Mouse (Mus musculus) MEL (cell line): ENCODE measurements at regions not wholly inside any gene's neighbourhood (a gene's known extent, or its start where the extent isn't known, plus 50 kb on each side); places are given as distances from the start of the nearest gene placed in this dataset.

Experiments
- CHD2 ChIP-seq: IDR thresholded peaks from 2 replicates; pipeline ENCODE4 v1.6.1; 2011; ENCODE audit warnings: low read length, improper control_type of control experiment
- CTCF ChIP-seq, 3 experiments: IDR thresholded peaks in 2 of 3; conservative IDR thresholded peaks in 1 of 3; 2 replicates each; pipeline ENCODE4 v1.5.1; 2011 to 2012; ENCODE audit warnings: low read length in 3 of 3, low read depth in 2 of 3, mild to moderate bottlenecking in 2 of 3, improper control_type of control experiment in 1 of 3, inconsistent platforms in 1 of 3, mixed read lengths in 1 of 3, moderate library complexity in 1 of 3; ENCODE audit not compliant: control insufficient read depth in 1 of 3, insufficient read depth in 1 of 3, poor library complexity in 1 of 3, severe bottlenecking in 1 of 3
- GATA1 ChIP-seq: IDR thresholded peaks from 2 replicates; pipeline ENCODE4 v1.6.1; 2011; ENCODE audit warnings: low read depth, low read length, improper control_type of control experiment
- HCFC1 ChIP-seq: IDR thresholded peaks from 2 replicates; pipeline ENCODE4 v1.6.1; 2012; ENCODE audit warnings: low read depth, mild to moderate bottlenecking, inconsistent platforms, low read length, improper control_type of control experiment, moderate library complexity
- JUND ChIP-seq: IDR thresholded peaks from 2 replicates; pipeline ENCODE4 v1.6.1; 2011; ENCODE audit warnings: low read depth, mild to moderate bottlenecking, improper control_type of control experiment, low read length
- KAT2A ChIP-seq: conservative IDR thresholded peaks from 2 replicates; pipeline ENCODE4 v1.6.1; 2012; ENCODE audit warnings: low read depth, low read length, improper control_type of control experiment, inconsistent platforms
- MXI1 ChIP-seq: IDR thresholded peaks from 2 replicates; pipeline ENCODE4 v1.6.1; 2011; ENCODE audit warnings: mild to moderate bottlenecking, low read depth, low read length, improper control_type of control experiment
- MYC ChIP-seq: IDR thresholded peaks from 2 replicates; pipeline ENCODE4 v1.6.1; 2011; ENCODE audit warnings: low read depth, mild to moderate bottlenecking, low read length, improper control_type of control experiment, moderate library complexity
- POLR2A ChIP-seq, 2 experiments: IDR thresholded peaks; 2 replicates each; pipeline ENCODE4 v1.6.1; 2011 to 2012; ENCODE audit warnings: low read length in 2 of 2, mild to moderate bottlenecking in 2 of 2, control low read depth in 1 of 2, improper control_type of control experiment in 1 of 2, low read depth in 1 of 2, moderate library complexity in 1 of 2; ENCODE audit not compliant: control insufficient read depth in 1 of 2, insufficient read depth in 1 of 2, poor library complexity in 1 of 2
- POLR2AphosphoS2 ChIP-seq: IDR thresholded peaks from 2 replicates; pipeline ENCODE4 v1.6.1; 2011; ENCODE audit warnings: low read length, improper control_type of control experiment
- POLR2AphosphoS5 ChIP-seq: IDR thresholded peaks from 2 replicates; pipeline ENCODE4 v1.6.1; 2012; ENCODE audit warnings: low read depth, borderline replicate concordance, mild to moderate bottlenecking, inconsistent platforms, low read length, moderate library complexity, mixed read lengths
- RAD21 ChIP-seq: IDR thresholded peaks from 2 replicates; pipeline ENCODE4 v1.6.1; 2011; ENCODE audit warnings: mild to moderate bottlenecking, low read depth, low read length, improper control_type of control experiment
- TAL1 ChIP-seq: IDR thresholded peaks from 2 replicates; pipeline ENCODE4 v1.6.1; 2012; ENCODE audit warnings: mild to moderate bottlenecking, inconsistent platforms, low read length, moderate library complexity, mixed read lengths
- UBTF ChIP-seq: IDR thresholded peaks from 2 replicates; pipeline ENCODE4 v1.6.1; 2012; ENCODE audit warnings: low read depth, mild to moderate bottlenecking, inconsistent platforms, low read length, improper control_type of control experiment, moderate library complexity, borderline replicate concordance; ENCODE audit not compliant: insufficient read depth

GRCm38 (mm10) chr5:148689297-148689696, 136.7 kb upstream of the Ubl3 start:
- TF ChIP-seq CTCF (IDR thresholded peaks at IDR 0.05 in 2 of 3, conservative IDR thresholded peaks at IDR 0.05 in 1 of 3; ENCODE audit: control insufficient read depth in 1 of 3, insufficient read depth in 1 of 3, low read depth in 2 of 3, low read length in 3 of 3, poor library complexity in 1 of 3, severe bottlenecking in 1 of 3): no peak
- TF ChIP-seq RAD21: no peak
- TF ChIP-seq KAT2A: no peak
- no peak for TF ChIP-seq HCFC1
- TF ChIP-seq UBTF: no peak
- no peak for TF ChIP-seq POLR2A (IDR thresholded peaks at IDR 0.05; ENCODE audit: control insufficient read depth in 1 of 2, insufficient read depth in 1 of 2, low read depth in 1 of 2, low read length in 2 of 2, poor library complexity in 1 of 2)
- no peak for TF ChIP-seq MYC
- no peak for TF ChIP-seq CHD2
- TF ChIP-seq POLR2AphosphoS5: no peak
- no peak for TF ChIP-seq TAL1
- no peak for TF ChIP-seq MXI1
- no peak for TF ChIP-seq JUND
- TF ChIP-seq POLR2AphosphoS2: no peak
- no peak for TF ChIP-seq GATA1
